Mouse (Mus musculus): ENCODE measurements around the gene Cd244a. TPM values are rescaled to one million over a fixed set of nuclear protein-coding genes. Genes with fewer than 3 reads are reported as not detected.

Gene Cd244a
- polyA plus RNA-seq, 1 experiment from 2014 or later: not detected

DNA sequence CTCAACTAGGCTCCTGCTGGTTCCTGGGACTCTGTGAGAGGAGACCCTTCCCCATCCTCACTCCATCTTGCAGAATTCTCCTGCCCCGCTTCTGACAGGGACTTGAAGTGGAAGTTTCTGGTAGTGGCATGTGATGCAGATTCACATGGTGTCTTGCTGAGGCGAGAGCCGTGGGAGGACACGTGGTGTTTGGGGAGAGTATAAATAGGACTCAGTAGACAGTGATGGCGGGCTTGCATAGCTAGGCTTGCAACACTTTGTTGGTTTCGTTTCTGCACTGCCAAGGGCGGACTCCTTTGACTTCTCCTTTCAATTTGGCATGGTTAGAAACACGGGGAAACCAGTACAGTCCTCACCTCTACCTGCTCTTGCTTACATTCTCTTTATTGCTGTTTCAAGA, 60.0 kb downstream of the Cd244a start:
- ChIA-PET CTCF (no interaction called here), POLR2A (no interaction called here)
- DNase-seq (ENCODE audit: low read depth, low spot score) (no peak), ATAC-seq (no peak)
- H3K27me3 ChIP-seq: no peaks in the 10 kb centered on the region
- no peak for TF ChIP-seq CTCF (IDR thresholded peaks at IDR 0.05)
- in situ Hi-C loops (cut with MboI; ENCODE audit: low pct_unique_long_range_greater_than_20kb): no loop called here

DNA sequence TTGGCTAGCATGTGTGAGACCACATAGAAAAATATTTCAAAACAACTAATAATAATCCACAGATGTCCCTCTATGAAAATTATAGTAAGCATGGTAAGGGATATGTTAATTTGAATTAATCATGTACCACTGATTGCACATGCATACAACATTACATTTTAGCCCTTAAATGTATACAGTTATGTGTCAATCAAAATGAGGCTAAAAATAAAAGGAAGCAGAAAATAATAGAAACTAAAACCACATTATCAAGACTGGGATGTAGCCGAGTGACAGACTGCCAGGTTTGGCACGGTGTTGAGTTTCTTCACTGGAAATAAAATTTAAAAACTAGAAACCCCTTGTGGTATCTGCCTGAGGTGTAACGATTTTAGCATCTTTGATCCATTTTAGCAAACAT, 60.7 kb downstream of the Cd244a start:
- DNase-seq (ENCODE audit: low read depth, low spot score) (no peak), ATAC-seq (no peak)
- POLR2A ChIA-PET: no interaction called here
- no peaks in the 10 kb centered on the region for H3K27me3 ChIP-seq
- TF ChIP-seq CTCF (IDR thresholded peaks at IDR 0.05): no peak
- CTCF ChIA-PET: no interaction called here
- in situ Hi-C loops (cut with MboI; ENCODE audit: low pct_unique_long_range_greater_than_20kb): no loop called here

DNA sequence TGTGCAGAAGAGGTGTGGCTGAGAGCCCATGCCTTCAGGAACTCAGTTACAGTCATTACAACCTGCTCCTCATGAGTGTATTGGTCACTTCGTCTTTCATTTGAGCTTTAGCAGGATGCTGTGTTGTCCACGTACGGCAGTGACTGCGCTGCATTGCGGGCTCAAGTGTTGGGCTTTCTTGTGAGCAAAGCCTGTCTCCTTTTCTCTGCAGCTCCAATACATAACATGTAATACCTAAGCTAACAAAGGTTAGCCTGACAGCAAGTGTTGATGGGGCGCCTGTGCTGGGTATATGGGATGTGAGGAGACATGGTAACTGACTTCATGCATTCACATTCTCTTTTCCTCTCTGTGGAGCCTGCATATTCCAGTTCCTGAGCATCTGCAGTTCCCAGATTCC, 61.1 kb downstream of the Cd244a start:
- no peak for TF ChIP-seq CTCF (IDR thresholded peaks at IDR 0.05)
- ATAC-seq (no peak), DNase-seq (ENCODE audit: low read depth, low spot score) (no peak)
- CTCF ChIA-PET: no interaction called here
- no peaks in the 10 kb centered on the region for H3K27me3 ChIP-seq
- in situ Hi-C loops (cut with MboI; ENCODE audit: low pct_unique_long_range_greater_than_20kb): no loop called here
- POLR2A ChIA-PET: no interaction called here

DNA sequence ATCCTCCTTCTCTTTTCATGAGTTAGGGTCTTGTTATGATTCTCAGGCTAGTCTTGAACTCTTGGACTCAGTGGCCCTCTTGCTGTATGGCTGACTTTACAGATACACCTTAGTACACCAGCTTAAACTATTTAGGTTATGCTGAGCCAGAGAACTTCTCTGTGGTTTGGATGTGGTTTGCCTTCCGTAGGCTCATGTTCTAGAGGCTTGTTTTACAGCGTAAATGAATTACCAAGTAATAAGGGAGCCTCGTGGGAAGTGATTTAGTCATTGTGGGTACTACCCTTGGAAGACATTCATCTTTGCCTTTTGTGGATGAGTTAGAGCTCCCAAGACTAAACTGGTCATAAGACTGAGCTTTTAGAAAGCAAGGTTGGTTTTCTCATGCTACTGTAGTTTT, 68.8 kb downstream of the Cd244a start:
- POLR2A ChIA-PET: no interaction called here
- CTCF ChIA-PET: no interaction called here
- DNase-seq (ENCODE audit: low read depth, low spot score): no peak
- no peak for TF ChIP-seq CTCF (IDR thresholded peaks at IDR 0.05)
- no peaks in the 10 kb centered on the region for H3K27me3 ChIP-seq
- in situ Hi-C loops (cut with MboI; ENCODE audit: low pct_unique_long_range_greater_than_20kb): no loop called here
- no peak for ATAC-seq

DNA sequence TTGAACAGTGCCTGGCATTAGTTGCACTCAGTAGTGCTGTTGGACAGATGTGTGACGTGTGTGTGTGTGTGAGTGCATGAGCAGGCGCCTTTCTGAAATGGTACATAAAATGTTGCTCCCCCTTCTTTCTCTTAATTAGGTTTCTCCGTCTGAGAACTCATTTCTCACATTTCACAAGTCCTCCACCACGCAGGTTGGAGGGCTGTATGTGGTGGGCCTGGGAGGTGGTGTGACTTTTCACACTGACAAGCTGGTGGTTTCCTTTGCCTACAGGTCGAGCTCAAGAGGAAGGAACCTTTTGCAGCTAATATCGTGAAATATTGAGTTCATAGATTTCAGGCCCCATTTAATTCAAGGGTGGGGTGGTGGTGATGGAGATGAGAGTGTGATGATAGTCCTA, 70.2 kb downstream of the Cd244a start:
- TF ChIP-seq CTCF (IDR thresholded peaks at IDR 0.05): no peak
- ChIA-PET CTCF (no interaction called here), POLR2A (no interaction called here)
- ATAC-seq: no peak
- no peak for DNase-seq (ENCODE audit: low read depth, low spot score)
- in situ Hi-C loops (cut with MboI; ENCODE audit: low pct_unique_long_range_greater_than_20kb): no loop called here
- H3K27me3 ChIP-seq: no peaks in the 10 kb centered on the region

DNA sequence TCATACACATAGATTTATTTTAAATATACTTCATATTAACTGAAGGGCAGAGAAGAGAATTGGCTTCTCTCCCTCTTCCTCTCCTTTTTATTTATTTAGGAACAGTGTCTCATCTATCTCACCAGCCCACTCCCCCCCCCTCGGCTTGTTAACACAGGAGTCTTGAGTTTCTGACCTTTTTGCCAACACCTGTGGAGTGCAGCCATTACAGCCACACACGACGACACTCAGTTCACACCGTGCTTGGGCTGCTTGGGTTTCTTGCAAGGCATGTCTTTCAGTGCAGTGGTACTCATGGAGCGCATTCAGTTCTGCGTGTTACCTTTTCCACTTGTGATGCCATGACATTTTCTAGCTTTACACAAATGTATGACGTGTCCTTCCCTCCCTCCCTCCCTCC, 71.0 kb downstream of the Cd244a start:
- TF ChIP-seq CTCF (IDR thresholded peaks at IDR 0.05): no peak
- ATAC-seq (no peak), DNase-seq (ENCODE audit: low read depth, low spot score) (no peak)
- no peaks in the 10 kb centered on the region for H3K27me3 ChIP-seq
- ChIA-PET CTCF (no interaction called here), POLR2A (no interaction called here)
- in situ Hi-C loops (cut with MboI; ENCODE audit: low pct_unique_long_range_greater_than_20kb): no loop called here

DNA sequence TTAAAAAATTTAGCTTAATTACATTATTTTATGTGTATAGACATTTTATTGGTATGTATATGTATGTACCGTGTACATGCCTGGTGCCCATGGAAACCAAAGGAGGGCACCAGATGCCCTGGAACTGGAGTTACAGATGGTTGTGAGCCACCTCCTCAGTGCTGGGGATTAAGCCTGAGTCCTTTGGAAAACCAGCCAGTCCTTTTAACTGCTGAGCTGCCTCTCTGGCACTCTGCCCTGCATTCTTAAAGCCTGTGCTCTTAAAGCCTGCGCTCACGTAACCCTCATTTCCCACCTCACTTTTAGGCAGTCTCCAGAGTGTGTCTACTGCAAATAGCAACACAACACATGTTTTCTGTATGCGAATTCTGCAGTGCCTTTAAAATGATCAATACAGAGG, 71.9 kb downstream of the Cd244a start:
- ATAC-seq (no peak), DNase-seq (ENCODE audit: low read depth, low spot score) (no peak)
- TF ChIP-seq CTCF (IDR thresholded peaks at IDR 0.05): no peak
- H3K27me3 ChIP-seq: no peaks in the 10 kb centered on the region
- ChIA-PET POLR2A (no interaction called here), CTCF (no interaction called here)
- in situ Hi-C loops (cut with MboI; ENCODE audit: low pct_unique_long_range_greater_than_20kb): no loop called here

DNA sequence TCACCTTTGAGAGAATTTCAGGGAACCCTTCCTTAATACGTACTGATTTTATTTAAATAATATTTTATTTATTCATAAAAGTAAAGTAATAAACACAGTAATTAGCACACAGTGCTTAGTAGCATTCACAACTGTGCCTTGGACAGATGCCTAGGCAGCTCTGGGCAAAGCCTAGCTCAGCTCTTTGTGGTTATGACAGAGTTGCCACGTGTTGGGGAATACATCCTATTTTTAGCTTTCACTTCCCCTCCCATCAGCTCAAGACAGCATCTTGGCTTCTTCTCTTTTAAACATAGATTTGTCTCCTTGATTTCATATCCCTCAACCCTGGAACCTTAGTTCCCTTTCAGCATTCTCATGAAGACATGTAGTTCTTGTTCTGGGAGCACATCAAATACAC, 72.5 kb downstream of the Cd244a start:
- in situ Hi-C loops (cut with MboI; ENCODE audit: low pct_unique_long_range_greater_than_20kb): no loop called here
- ChIA-PET POLR2A (no interaction called here), CTCF (no interaction called here)
- DNase-seq (ENCODE audit: low read depth, low spot score) (no peak), ATAC-seq (no peak)
- no peak for TF ChIP-seq CTCF (IDR thresholded peaks at IDR 0.05)
- no peaks in the 10 kb centered on the region for H3K27me3 ChIP-seq

DNA sequence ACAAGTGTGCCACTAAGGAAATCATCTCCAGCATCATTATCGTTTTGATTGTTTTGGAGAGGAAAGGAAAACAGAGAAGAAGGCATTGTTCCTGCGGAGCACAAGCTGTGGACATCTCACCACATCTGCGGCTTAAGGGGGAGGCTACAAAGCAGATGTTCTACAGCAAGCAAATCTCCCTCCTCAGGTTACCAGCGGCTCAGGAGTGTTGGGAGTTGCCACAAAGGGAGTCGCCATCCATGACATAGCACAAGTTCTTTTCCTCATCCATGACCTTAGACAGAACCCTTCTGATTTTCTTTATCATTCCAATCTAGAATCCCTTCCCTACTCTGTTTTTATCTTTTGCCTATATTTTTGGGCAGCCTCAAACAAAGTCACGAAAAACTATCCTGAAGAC, 76.7 kb downstream of the Cd244a start:
- no peak for DNase-seq (ENCODE audit: low read depth, low spot score)
- H3K27me3 ChIP-seq: no peaks in the 10 kb centered on the region

DNA sequence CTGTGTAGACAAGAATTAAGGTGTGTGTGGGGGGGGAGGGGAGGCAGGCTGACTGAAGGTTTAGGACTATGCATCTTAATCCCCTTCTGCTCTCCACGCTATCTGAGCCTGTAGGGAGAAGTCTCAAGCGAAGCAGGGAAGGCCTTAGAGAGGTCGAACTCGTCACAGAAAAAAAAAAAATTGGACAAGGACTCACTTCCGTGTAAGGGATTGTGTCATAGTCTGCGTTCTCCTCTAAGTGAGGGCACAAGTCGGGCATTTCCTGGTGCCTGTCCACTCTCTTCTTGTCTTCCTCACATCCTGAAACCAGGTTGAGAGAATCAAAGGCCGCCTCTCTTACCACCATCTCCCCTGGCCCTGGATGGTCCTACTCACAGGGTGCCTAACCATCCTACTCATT, 78.1 kb downstream of the Cd244a start:
- no peak for ATAC-seq
- ChIA-PET CTCF (no interaction called here), POLR2A (no interaction called here)
- DNase-seq (ENCODE audit: low read depth, low spot score): no peak
- H3K27me3 ChIP-seq: no peaks in the 10 kb centered on the region
- TF ChIP-seq CTCF (IDR thresholded peaks at IDR 0.05): no peak
- in situ Hi-C loops (cut with MboI; ENCODE audit: low pct_unique_long_range_greater_than_20kb): no loop called here

More for the DNA sequence above, 76.7 kb downstream of the Cd244a start:
- CTCF ChIA-PET: no interaction called here
- POLR2A ChIA-PET: no interaction called here
- ATAC-seq: no peak
- in situ Hi-C loops (cut with MboI; ENCODE audit: low pct_unique_long_range_greater_than_20kb): no loop called here
- no peak for TF ChIP-seq CTCF (IDR thresholded peaks at IDR 0.05)

DNA sequence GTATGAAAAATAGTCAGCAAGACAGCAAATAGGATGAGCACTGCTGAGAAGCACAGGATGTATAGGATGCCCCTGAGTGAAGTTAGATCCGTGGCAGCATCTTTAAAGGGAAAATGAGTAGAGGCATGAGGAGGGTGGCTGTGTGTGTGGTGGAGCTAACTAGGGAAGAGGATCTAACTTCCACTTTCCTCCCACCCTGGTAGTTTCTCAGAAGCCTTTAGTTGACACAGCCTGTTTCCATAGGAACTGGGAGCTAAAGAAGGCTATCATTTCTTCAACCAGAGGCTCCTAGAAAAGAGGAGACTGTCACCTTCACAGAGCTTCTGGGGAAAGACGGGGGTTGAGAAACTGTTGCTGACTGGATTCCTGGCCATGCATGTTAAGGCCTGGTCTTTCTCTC, 79.7 kb downstream of the Cd244a start:
- no peaks in the 10 kb centered on the region for H3K27me3 ChIP-seq
- ATAC-seq (no peak), DNase-seq (ENCODE audit: low read depth, low spot score) (no peak)
- POLR2A ChIA-PET: no interaction called here
- in situ Hi-C loops (cut with MboI; ENCODE audit: low pct_unique_long_range_greater_than_20kb): no loop called here
- TF ChIP-seq CTCF (IDR thresholded peaks at IDR 0.05): no peak
- CTCF ChIA-PET: no interaction called here

DNA sequence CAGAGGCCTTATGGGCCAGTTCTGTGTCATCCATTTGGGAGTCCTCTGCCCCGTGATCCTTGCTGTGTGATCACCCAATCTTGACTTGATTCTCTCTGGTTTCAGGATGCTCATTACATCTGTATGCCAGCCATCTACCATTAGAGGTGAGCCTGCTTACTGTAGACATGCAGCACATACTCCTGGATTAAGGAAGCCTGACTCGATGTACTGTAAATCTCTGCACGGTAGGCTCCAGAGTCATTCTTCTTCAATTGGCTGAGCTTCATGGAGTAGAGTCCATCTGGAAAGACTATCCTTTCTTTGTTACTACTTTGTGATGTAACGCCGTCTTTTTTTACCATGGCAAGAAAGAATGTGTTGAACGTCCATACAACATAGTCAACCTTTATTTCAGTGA, 81.8 kb downstream of the Cd244a start:
- DNase-seq (ENCODE audit: low read depth, low spot score) (no peak), ATAC-seq (no peak)
- H3K27me3 ChIP-seq: no peaks in the 10 kb centered on the region
- no peak for TF ChIP-seq CTCF (IDR thresholded peaks at IDR 0.05)
- in situ Hi-C loops (cut with MboI; ENCODE audit: low pct_unique_long_range_greater_than_20kb): no loop called here
- ChIA-PET POLR2A (no interaction called here), CTCF (no interaction called here)

DNA sequence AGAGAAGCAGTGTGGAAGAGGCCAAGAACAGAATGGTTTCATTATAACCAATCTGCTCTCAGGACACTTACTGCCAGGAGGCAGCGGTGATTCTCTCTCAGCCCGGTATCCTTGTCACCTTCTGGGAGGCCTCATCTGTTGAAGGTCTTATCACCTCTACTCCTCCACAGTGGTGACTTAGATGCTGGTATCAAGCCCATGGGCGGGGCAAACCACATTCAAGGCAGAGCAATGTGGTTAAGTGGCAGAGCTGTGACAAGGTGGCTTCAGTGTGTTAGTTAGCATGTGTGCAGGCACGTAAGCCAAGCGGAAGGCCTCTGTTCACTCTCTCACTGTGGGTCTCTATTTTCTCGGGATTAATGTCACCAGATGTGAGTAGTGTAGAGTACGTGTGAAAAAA, 84.6 kb downstream of the Cd244a start:
- no peaks in the 10 kb centered on the region for H3K27me3 ChIP-seq
- DNase-seq (ENCODE audit: low read depth, low spot score): no peak
- no peak for ATAC-seq
- no peak for TF ChIP-seq CTCF (IDR thresholded peaks at IDR 0.05)
- ChIA-PET CTCF (no interaction called here), POLR2A (no interaction called here)
- in situ Hi-C loops (cut with MboI; ENCODE audit: low pct_unique_long_range_greater_than_20kb): no loop called here

All from Patski (cell line).